In the genomic region with DNA sequence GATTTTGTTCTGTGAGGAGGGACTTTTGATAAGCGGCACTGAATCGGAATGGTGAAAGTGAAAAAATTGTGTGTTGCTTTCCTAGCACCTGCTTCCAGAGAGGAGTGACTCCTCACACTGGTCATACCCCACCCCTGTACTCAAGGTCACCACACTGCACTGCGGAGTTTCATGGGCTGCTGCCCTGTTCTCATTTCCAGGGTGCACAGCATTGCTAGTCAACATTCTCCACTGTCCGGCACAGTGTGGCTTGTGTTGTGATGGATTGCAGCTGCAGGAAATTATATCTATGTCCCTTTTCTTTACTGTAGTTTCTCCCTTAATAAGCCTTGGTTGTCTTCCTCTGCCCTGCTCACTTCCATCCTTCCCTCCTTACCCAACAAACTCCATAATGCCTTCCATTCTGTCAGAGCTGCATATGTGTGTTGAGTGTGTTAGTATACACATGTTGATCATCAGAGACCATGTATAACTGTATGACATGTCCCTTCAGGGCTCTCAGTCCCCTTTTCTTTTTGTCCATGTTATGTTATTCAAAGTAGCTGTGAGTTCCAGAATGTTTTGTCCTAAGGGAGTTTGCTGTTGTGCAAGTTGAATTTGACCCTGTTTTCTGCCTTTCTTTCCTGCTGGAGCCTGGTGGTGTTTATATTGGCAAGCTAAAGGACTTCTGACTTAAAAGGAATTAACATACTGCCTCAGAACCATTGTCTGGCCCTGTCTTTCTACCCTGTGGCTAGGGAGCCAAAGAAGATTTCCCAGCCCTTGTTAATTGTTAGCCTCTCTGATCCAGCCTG, we compare ENCODE assay signal across 8 mouse cellular contexts. TPM values are rescaled to one million over a fixed set of nuclear protein-coding genes. Genes with fewer than 3 reads are reported as not detected.
DNase-seq lines count a peak whose midpoint lies in the region; ATAC-seq lines count a peak whose summit lies in the region.

No protein-coding gene starts in this region.

- no peaks in the 10 kb centered on the region for H3K36me3 ChIP-seq in hindbrain, embryonic 15.5 days
- H3K36me3 ChIP-seq in lung, embryonic 16.5 days (ENCODE audit: control insufficient read depth, insufficient read depth, low read length) = no peaks in the 10 kb centered on the region

- H3K4me3 ChIP-seq in hindbrain, embryonic 15.5 days = no peak overlapping the region
- H3K4me3 ChIP-seq in lung, embryonic 16.5 days (ENCODE audit: low read length) = no peak overlapping the region

- no peak for ATAC-seq in hindbrain, embryonic 15.5 days (ENCODE audit: low FRiP score, low read depth)
- ATAC-seq in lung, embryonic 16.5 days (ENCODE audit: low read depth) = peak; percentile 86

- peak overlapping the region; percentile 64 for H3K27ac ChIP-seq in hindbrain, embryonic 15.5 days (replicated peaks)
- H3K27ac ChIP-seq in lung, embryonic 16.5 days (ENCODE audit: low read length) = peak overlapping the region; percentile 82

- peak; percentile 61 for DNase-seq in adrenal gland, adult 2 months
- no peak for DNase-seq in adrenal gland, adult 18-20 months (ENCODE audit: low spot score in 2 of 2)
- DNase-seq in adrenal gland, postnatal 10 days = peak; percentile 39
- DNase-seq in layer of hippocampus, adult 11-12 months (ENCODE audit: low spot score) = no peak
- no peak for DNase-seq in retina, postnatal 1 day
- no peak for DNase-seq in urinary bladder, postnatal 10 days (ENCODE audit: low spot score)

- no peaks in the 10 kb centered on the region for H3K27me3 ChIP-seq in hindbrain, embryonic 15.5 days
- no peaks in the 10 kb centered on the region for H3K27me3 ChIP-seq in lung, embryonic 16.5 days (ENCODE audit: control insufficient read depth, insufficient read depth, low read depth, low read length)

- H3K9me3 ChIP-seq in hindbrain, embryonic 15.5 days = no peaks in the 10 kb centered on the region
- H3K9me3 ChIP-seq in lung, embryonic 16.5 days (ENCODE audit: control insufficient read depth, low read length) = no peaks in the 10 kb centered on the region

- peaks cover 13% of the 10 kb centered on the region; the same call in 1 of the 2 replicates for H3K4me1 ChIP-seq in hindbrain, embryonic 15.5 days (replicated peaks)
- H3K4me1 ChIP-seq in lung, embryonic 16.5 days (replicated peaks; ENCODE audit: control insufficient read depth, insufficient read depth, low read length) = peaks cover 33% of the 10 kb centered on the region

- 77% methylated on average over 4 of the region's 4 CpGs for WGBS in hindbrain, embryonic 15.5 days
- WGBS in lung, embryonic 16.5 days = 39% methylated on average over 4 of the region's 4 CpGs

- no peak overlapping the region for H3K9ac ChIP-seq in hindbrain, embryonic 15.5 days
- H3K9ac ChIP-seq in lung, embryonic 16.5 days (ENCODE audit: low read length) = no peak overlapping the region

- H3K4me2 ChIP-seq in hindbrain, embryonic 15.5 days = no peak overlapping the region
- H3K4me2 ChIP-seq in lung, embryonic 16.5 days (ENCODE audit: low read depth, low read length) = peak overlapping the region; percentile 23; the same call in 1 of the 2 replicates

RNA-seq across cellular contexts. Expression of gene Susd6, which starts 53.5 kb away (rescaled TPM):
- total RNA-seq in adrenal gland, adult 2 months (2021) = 10 to 100 TPM; 50.4 to 57.8 TPM
- 61.5 and 62.6 TPM in 2 replicates for polyA plus RNA-seq in adrenal gland, adult 2 months (2012; rRNA removed)
- 10 to 100 TPM; 48.2 to 56.2 TPM for total RNA-seq in adrenal gland, adult 18-20 months (2021)
- total RNA-seq in adrenal gland, postnatal 10 days (2021) = 10 to 100 TPM; 41.7 to 42.1 TPM
- polyA plus RNA-seq in hindbrain, embryonic 15.5 days (2015; fragmentation: Nextera tagmentation; extraction: Ambion mirVana) = 12.6 and 13.1 TPM in 2 replicates
- 21.9 and 22.8 TPM in 2 replicates for polyA plus RNA-seq in lung, embryonic 16.5 days (2015; fragmentation: Nextera tagmentation; extraction: Ambion mirVana)

Comparison
In these comparisons a context has a peak if more than half of its experiments do, and no peak if none do; other contexts are left out.
1. DNase-seq: peak in adrenal gland, adult 2 months (single experiment) and adrenal gland, postnatal 10 days (single experiment); none in adrenal gland, adult 18-20 months (0 of 2), layer of hippocampus, adult 11-12 months (single experiment), retina, postnatal 1 day (single experiment) and urinary bladder, postnatal 10 days (single experiment).